Mouse (Mus musculus): Measurements from ENCODE around the gene Unc13d. TPM values are rescaled to one million over a fixed set of nuclear protein-coding genes. Genes with fewer than 3 reads are reported as not detected.

The Unc13d gene
- total and polyA plus RNA-seq, 3 experiments: 8.9 to 15.7 (median 14.0) TPM

GRCm38 (mm10) chr11:116030898-116031845 lies 46.6 kb downstream of the Unc13d start:
- Histone ChIP-seq H3K27ac (ENCODE audit: insufficient read depth, low read depth) (peak overlapping the region; percentile 88), H3K27me3 (replicated peaks) (peaks cover 17% of the 10 kb centered on the region), H3K9ac (ENCODE audit: insufficient read depth, low read depth) (peak overlapping the region; percentile 94), H3K4me2 (ENCODE audit: insufficient read depth, low read depth, poor library complexity, severe bottlenecking) (peak overlapping the region; percentile 70), H3K79me2 (replicated peaks; ENCODE audit: control insufficient read depth, extremely low read depth, insufficient read depth, poor library complexity, severe bottlenecking) (peaks cover 54% of the 10 kb centered on the region), H3K4me1 (ENCODE audit: control insufficient read depth in 1 of 2, insufficient read depth in 2 of 2) (peaks cover 5 to 36% of the 10 kb centered on the region in 2 experiments; a peak in 3 of 4 replicates), H3K36me3 (replicated peaks in 1 of 2; ENCODE audit: control insufficient read depth in 1 of 2, insufficient read depth in 1 of 2, low read length in 1 of 2) (peaks cover 4 to 25% of the 10 kb centered on the region in 2 experiments), H3K9me3 (replicated peaks; ENCODE audit: low read length) (no peaks in the 10 kb centered on the region), H3K4me3 (replicated peaks in 1 of 3; ENCODE audit: low read depth in 2 of 3, low read length in 2 of 3, poor library complexity in 1 of 3) (peak overlapping the region; percentile 67 to 100 (median 74))
- peak; percentile 84 for DNase-seq (ENCODE audit: extremely low read depth)
- in situ Hi-C loops (cut with MboI; ENCODE audit: low pct_ligation_motif_present, low pct_unique_long_range_greater_than_20kb, low sequenced_read_pairs) (loop anchor here (5.0 kb wide), 1 partner anchor 36 kb away; no protein-coding TSS in a partner anchor), dilution Hi-C loops (cut with MboI; ENCODE audit: extremely low pct_ligation_motif_present, extremely low pct_unique_long_range_greater_than_20kb, low sequenced_read_pairs) (no loop called here)
- no peak for TF ChIP-seq GABPA (IDR thresholded peaks at IDR 0.05; ENCODE audit: insufficient replicate concordance, low read depth, low read length)
- peak; percentile 59 for TF ChIP-seq HCFC1 (IDR thresholded peaks at IDR 0.05; ENCODE audit: low read depth, low read length)
- TF ChIP-seq MEF2A (IDR thresholded peaks at IDR 0.05; ENCODE audit: borderline replicate concordance, low read depth, low read length): peak; percentile 55; the same call in 1 of the 2 replicates
- peak; percentile 60 for TF ChIP-seq BHLHE40 (IDR thresholded peaks at IDR 0.05; ENCODE audit: low read depth, low read length)
- TF ChIP-seq ELF1 (IDR thresholded peaks at IDR 0.05; ENCODE audit: low read depth, low read length): 0 out of 2 replicates have a peak, but pooled peaks have one; percentile 8
- TF ChIP-seq E2F4 (IDR thresholded peaks at IDR 0.05; ENCODE audit: insufficient replicate concordance, low read depth, low read length): no peak
- peak; percentile 64; the same call in 1 of the 2 replicates for TF ChIP-seq RCOR1 (conservative IDR thresholded peaks at IDR 0.05; ENCODE audit: low read depth, low read length)
- peak in 1 of 2 experiments; percentile 26; a peak in 2 of 4 replicates for TF ChIP-seq CTCF (conservative IDR thresholded peaks at IDR 0.05 in 1 of 2, IDR thresholded peaks at IDR 0.05 in 1 of 2; ENCODE audit: low read depth in 2 of 2, low read length in 2 of 2)
- peak; percentile 90; the same call in 1 of the 2 replicates for TF ChIP-seq CHD1 (IDR thresholded peaks at IDR 0.05; ENCODE audit: low read depth, low read length)
- peak; percentile 68 for TF ChIP-seq UBTF (IDR thresholded peaks at IDR 0.05; ENCODE audit: low read depth, low read length)
- no peak; the same call in 1 of the 2 replicates for TF ChIP-seq POLR2A (IDR thresholded peaks at IDR 0.05; ENCODE audit: low read depth, low read length)
- TF ChIP-seq CHD2 (IDR thresholded peaks at IDR 0.05; ENCODE audit: low read length): no peak
- TF ChIP-seq ETS1 (conservative IDR thresholded peaks at IDR 0.05; ENCODE audit: low read depth, low read length): no peak; the same call in 1 of the 2 replicates
- TF ChIP-seq POLR2AphosphoS2 (IDR thresholded peaks at IDR 0.05; ENCODE audit: low read depth, low read length): no peak
- no peak for TF ChIP-seq USF1 (IDR thresholded peaks at IDR 0.05; ENCODE audit: low read depth, low read length)
- TF ChIP-seq SIN3A (IDR thresholded peaks at IDR 0.05; ENCODE audit: low read length): peak; percentile 73
- peak; percentile 81; the same call in 1 of the 2 replicates for TF ChIP-seq MAX (IDR thresholded peaks at IDR 0.05; ENCODE audit: low read length)
- TF ChIP-seq ZKSCAN1 (IDR thresholded peaks at IDR 0.05; ENCODE audit: borderline replicate concordance, low read depth, low read length): peak; percentile 93
- TF ChIP-seq IRF4 (IDR thresholded peaks at IDR 0.05; ENCODE audit: low read depth, low read length): peak; percentile 91
- TF ChIP-seq MAZ (IDR thresholded peaks at IDR 0.05; ENCODE audit: low read depth, low read length): no peak; the same call in 1 of the 2 replicates
- 0 out of 2 replicates have a peak, but pooled peaks have one; percentile 36 for TF ChIP-seq NELFE (IDR thresholded peaks at IDR 0.05; ENCODE audit: low read depth, low read length)
- TF ChIP-seq ZNF384 (IDR thresholded peaks at IDR 0.05; ENCODE audit: low read depth, low read length): no peak
- TF ChIP-seq TBP (conservative IDR thresholded peaks at IDR 0.05; ENCODE audit: low read depth, low read length): peak; percentile 68
- TF ChIP-seq TCF12 (IDR thresholded peaks at IDR 0.05; ENCODE audit: low read depth, low read length): peak; percentile 16; the same call in 1 of the 2 replicates
- TF ChIP-seq ZMIZ1 (IDR thresholded peaks at IDR 0.05; ENCODE audit: low read depth, low read length): peak; percentile 69
- peak; percentile 63; the same call in 1 of the 2 replicates for TF ChIP-seq MXI1 (IDR thresholded peaks at IDR 0.05; ENCODE audit: low read depth, low read length)
- peak; percentile 98 for TF ChIP-seq JUND (conservative IDR thresholded peaks at IDR 0.05; ENCODE audit: low read depth, low read length)
- peak; percentile 38; the same call in 1 of the 2 replicates for TF ChIP-seq NRF1 (IDR thresholded peaks at IDR 0.05; ENCODE audit: low read depth, low read length)
- TF ChIP-seq PAX5 (IDR thresholded peaks at IDR 0.05; ENCODE audit: low read length): no peak
- peak; percentile 91 for TF ChIP-seq JUN (IDR thresholded peaks at IDR 0.05; ENCODE audit: insufficient read depth, low read depth, low read length)
- no peak for TF ChIP-seq USF2 (conservative IDR thresholded peaks at IDR 0.05; ENCODE audit: low read depth, low read length)
- TF ChIP-seq KAT2A (IDR thresholded peaks at IDR 0.05; ENCODE audit: insufficient replicate concordance, low read length): 0 out of 2 replicates have a peak, but pooled peaks have one; percentile 29
- TF ChIP-seq RAD21 (IDR thresholded peaks at IDR 0.05; ENCODE audit: low read depth, low read length): no peak
- TF ChIP-seq ZC3H11A (IDR thresholded peaks at IDR 0.05; ENCODE audit: low read depth, low read length): no peak
- TF ChIP-seq EP300 (IDR thresholded peaks at IDR 0.05; ENCODE audit: low read length): peak; percentile 66; the same call in 1 of the 2 replicates
- TF ChIP-seq SMC3 (IDR thresholded peaks at IDR 0.05; ENCODE audit: low read depth, low read length): no peak
